Mouse (Mus musculus) MEL (cell line): Measurements from ENCODE around the gene Phtf2. TPM values are rescaled to one million over a fixed set of nuclear protein-coding genes. Genes with fewer than 3 reads are reported as not detected.
A peak's percentile ranks its signal among the peaks of the same experiment; 100 is the strongest.
"Not testable (repeated sequence)": the region's sequence is repeated elsewhere in the genome, so short reads cannot be mapped to it uniquely, and the experiment has no call there.

ENCODE experiments used
- DNase-seq: peaks from one replicate; pipeline ENCODE4 v3.0.0; 2011; ENCODE audit warnings: low read depth, low spot score
- H3K27ac ChIP-seq: 2 replicates; pipeline ENCODE4 v1.5.1; 2012; ENCODE audit warnings: low read depth, mild to moderate bottlenecking, control low read depth, low read length, moderate library complexity; ENCODE audit not compliant: control insufficient read depth
- H3K27me3 ChIP-seq, 2 experiments: fragments of 150-350 bp in 1 of 2; sonication (generic) in 1 of 2; 2 replicates each; pipeline ENCODE4 v1.6.1; 2012; ENCODE audit warnings: low read length in 2 of 2, mild to moderate bottlenecking in 2 of 2, improper control_type of control experiment in 1 of 2, moderate library complexity in 1 of 2; ENCODE audit not compliant: insufficient read depth in 2 of 2, control insufficient read depth in 1 of 2
- H3K36me3 ChIP-seq, 2 experiments: 2 replicates each; pipeline ENCODE4 v1.6.1; 2012 to 2014; ENCODE audit warnings: low read length in 2 of 2, improper control_type of control experiment in 1 of 2, inconsistent platforms in 1 of 2, mild to moderate bottlenecking in 1 of 2; ENCODE audit not compliant: insufficient read depth in 2 of 2, control insufficient read depth in 1 of 2
- H3K4me1 ChIP-seq, 2 experiments: fragments of 150-350 bp in 1 of 2; sonication (generic) in 1 of 2; 2 replicates each; pipeline ENCODE4 v1.6.1; 2012; ENCODE audit warnings: low read length in 2 of 2, improper control_type of control experiment in 1 of 2, mild to moderate bottlenecking in 1 of 2; ENCODE audit not compliant: insufficient read depth in 2 of 2, control insufficient read depth in 1 of 2
- H3K4me3 ChIP-seq, 2 experiments: fragments of 150-350 bp in 1 of 2; sonication (generic) in 1 of 2; 2 replicates each; pipeline ENCODE4 v1.5.1; 2012; ENCODE audit warnings: low read depth in 2 of 2, low read length in 2 of 2, mild to moderate bottlenecking in 2 of 2, moderate library complexity in 2 of 2, control low read depth in 1 of 2, improper control_type of control experiment in 1 of 2; ENCODE audit not compliant: control insufficient read depth in 1 of 2, insufficient read depth in 1 of 2
- H3K79me2 ChIP-seq: 2 replicates; pipeline ENCODE4 v1.6.1; 2012; ENCODE audit warnings: mild to moderate bottlenecking, low read length, moderate library complexity; ENCODE audit not compliant: control insufficient read depth, poor library complexity, insufficient read depth
- H3K9ac ChIP-seq: 2 replicates; pipeline ENCODE4 v1.6.1; 2012; ENCODE audit warnings: low read depth, mild to moderate bottlenecking, control low read depth, low read length, moderate library complexity; ENCODE audit not compliant: control insufficient read depth, poor library complexity, severe bottlenecking
- H3K9me3 ChIP-seq: fragments of 150-350 bp; sonication (generic); replicated peaks from 2 replicates; pipeline ENCODE4 v1.6.1; 2012; ENCODE audit warnings: mild to moderate bottlenecking, low read length, improper control_type of control experiment, moderate library complexity; ENCODE audit not compliant: insufficient read depth
- CTCF ChIP-seq, 3 experiments: IDR thresholded peaks in 2 of 3; conservative IDR thresholded peaks in 1 of 3; 2 replicates each; pipeline ENCODE4 v1.5.1; 2011 to 2012; ENCODE audit warnings: low read length in 3 of 3, low read depth in 2 of 3, mild to moderate bottlenecking in 2 of 3, improper control_type of control experiment in 1 of 3, inconsistent platforms in 1 of 3, mixed read lengths in 1 of 3, moderate library complexity in 1 of 3; ENCODE audit not compliant: control insufficient read depth in 1 of 3, insufficient read depth in 1 of 3, poor library complexity in 1 of 3, severe bottlenecking in 1 of 3
- ELF1 ChIP-seq: IDR thresholded peaks from 2 replicates; pipeline ENCODE4 v1.6.1; 2014; ENCODE audit warnings: low read depth, mild to moderate bottlenecking, inconsistent platforms, low read length, improper control_type of control experiment, moderate library complexity
- ETS1 ChIP-seq: IDR thresholded peaks from 2 replicates; pipeline ENCODE4 v1.6.1; 2012; ENCODE audit warnings: low read depth, mild to moderate bottlenecking, inconsistent platforms, low read length, improper control_type of control experiment, moderate library complexity
- HCFC1 ChIP-seq: IDR thresholded peaks from 2 replicates; pipeline ENCODE4 v1.6.1; 2012; ENCODE audit warnings: low read depth, mild to moderate bottlenecking, inconsistent platforms, low read length, improper control_type of control experiment, moderate library complexity
- MAX ChIP-seq: IDR thresholded peaks from 2 replicates; pipeline ENCODE4 v1.6.1; 2011; ENCODE audit warnings: low read length, improper control_type of control experiment
- MAZ ChIP-seq: IDR thresholded peaks from 2 replicates; pipeline ENCODE4 v1.6.1; 2012; ENCODE audit warnings: low read depth, mild to moderate bottlenecking, inconsistent platforms, low read length, improper control_type of control experiment
- MEF2A ChIP-seq: IDR thresholded peaks from 2 replicates; pipeline ENCODE4 v1.6.1; 2014; ENCODE audit warnings: low read depth, mild to moderate bottlenecking, inconsistent platforms, low read length, improper control_type of control experiment; ENCODE audit not compliant: poor library complexity, insufficient replicate concordance, severe bottlenecking; ENCODE audit errors: extremely low read depth
- MXI1 ChIP-seq: IDR thresholded peaks from 2 replicates; pipeline ENCODE4 v1.6.1; 2011; ENCODE audit warnings: mild to moderate bottlenecking, low read depth, low read length, improper control_type of control experiment
- MYB ChIP-seq: IDR thresholded peaks from 2 replicates; pipeline ENCODE4 v1.6.1; 2011; ENCODE audit warnings: mild to moderate bottlenecking, low read depth, low read length, improper control_type of control experiment
- MYC ChIP-seq: IDR thresholded peaks from 2 replicates; pipeline ENCODE4 v1.6.1; 2011; ENCODE audit warnings: low read depth, mild to moderate bottlenecking, low read length, improper control_type of control experiment, moderate library complexity
- NELFE ChIP-seq: IDR thresholded peaks from 2 replicates; pipeline ENCODE4 v1.6.1; 2011; ENCODE audit warnings: low read depth, low read length, improper control_type of control experiment
- RAD21 ChIP-seq: IDR thresholded peaks from 2 replicates; pipeline ENCODE4 v1.6.1; 2011; ENCODE audit warnings: mild to moderate bottlenecking, low read depth, low read length, improper control_type of control experiment
- SIN3A ChIP-seq: IDR thresholded peaks from 2 replicates; pipeline ENCODE4 v1.6.1; 2012; ENCODE audit warnings: low read length, improper control_type of control experiment, inconsistent platforms
- SMC3 ChIP-seq: IDR thresholded peaks from 2 replicates; pipeline ENCODE4 v1.6.1; 2011; ENCODE audit warnings: low read depth, low read length, improper control_type of control experiment
- TAL1 ChIP-seq: IDR thresholded peaks from 2 replicates; pipeline ENCODE4 v1.6.1; 2012; ENCODE audit warnings: mild to moderate bottlenecking, inconsistent platforms, low read length, moderate library complexity, mixed read lengths
- TBP ChIP-seq: IDR thresholded peaks from 2 replicates; pipeline ENCODE4 v1.8.0; 2011; ENCODE audit warnings: low read depth, low read length, improper control_type of control experiment
- UBTF ChIP-seq: IDR thresholded peaks from 2 replicates; pipeline ENCODE4 v1.6.1; 2012; ENCODE audit warnings: low read depth, mild to moderate bottlenecking, inconsistent platforms, low read length, improper control_type of control experiment, moderate library complexity, borderline replicate concordance; ENCODE audit not compliant: insufficient read depth
- ZC3H11A ChIP-seq: IDR thresholded peaks from 2 replicates; pipeline ENCODE4 v1.6.1; 2012; ENCODE audit warnings: low read depth, mild to moderate bottlenecking, inconsistent platforms, low read length, improper control_type of control experiment
- ZMIZ1 ChIP-seq: IDR thresholded peaks from 2 replicates; pipeline ENCODE4 v1.6.1; 2012; ENCODE audit warnings: low read depth, mild to moderate bottlenecking, inconsistent platforms, low read length, improper control_type of control experiment, moderate library complexity
- polyA plus RNA-seq, 2 experiments: library from polyadenylated mRNA; stranded (reverse) in 1 of 2; unstranded in 1 of 2; fragments of >175 nt in 1 of 2; fragments of >200 nt in 1 of 2; gene quantifications; 2 replicates each; pipeline versions ENCODE4 v1.2.1 to v1.2.4; 2012; ENCODE audit warnings: low replicate concordance in 2 of 2, low read depth in 1 of 2; ENCODE audit not compliant: insufficient read length in 2 of 2, insufficient read depth in 1 of 2, missing spikeins in 1 of 2
- total RNA-seq: library from RNA; depleted of rRNA; stranded (reverse); fragments of 300-350 nt; gene quantifications from 2 replicates; pipeline ENCODE4 v1.2.3, GENCODE M21; 2012

Phtf2 gene
- total and polyA plus RNA-seq, 3 experiments = 20.0 TPM; not detected in 1

DNA sequence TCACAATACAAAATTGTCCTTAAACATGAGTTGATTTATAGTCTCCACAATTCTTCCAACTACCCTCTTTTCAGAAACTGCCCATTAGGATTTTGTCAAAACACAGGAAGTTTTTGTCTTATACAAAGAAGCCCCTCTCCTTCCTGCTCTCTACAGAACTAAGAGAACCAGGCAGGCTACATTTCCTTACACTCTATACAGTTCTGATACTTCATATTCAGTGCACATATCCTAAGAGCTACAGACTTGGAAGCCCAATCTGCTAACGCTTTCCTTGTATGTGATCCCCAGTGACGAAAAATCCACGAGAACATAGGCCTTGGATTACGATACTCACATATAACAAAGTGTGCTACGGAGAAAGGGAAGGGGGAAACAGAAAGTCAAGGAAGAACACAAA lies 86.0 kb downstream of the Phtf2 start:
- no peak overlapping the region for H3K9ac ChIP-seq
- no peak for TF ChIP-seq UBTF
- no peak for TF ChIP-seq MEF2A
- TF ChIP-seq MYB = no peak
- TF ChIP-seq ELF1 = no peak
- TF ChIP-seq ZMIZ1 = no peak
- TF ChIP-seq MYC = no peak
- TF ChIP-seq TAL1 = no peak
- H3K79me2 ChIP-seq = no peaks in the 10 kb centered on the region
- H3K4me1 ChIP-seq = peaks cover 0 to 8% of the 10 kb centered on the region in 2 experiments; a peak in 2 of 4 replicates
- no peaks in the 10 kb centered on the region for H3K27me3 ChIP-seq
- DNase-seq = no peak
- H3K36me3 ChIP-seq = peaks cover 11 to 25% of the 10 kb centered on the region in 2 experiments
- no peak overlapping the region for H3K27ac ChIP-seq
- no peak overlapping the region for H3K4me3 ChIP-seq
- H3K9me3 ChIP-seq = no peaks in the 10 kb centered on the region

DNA sequence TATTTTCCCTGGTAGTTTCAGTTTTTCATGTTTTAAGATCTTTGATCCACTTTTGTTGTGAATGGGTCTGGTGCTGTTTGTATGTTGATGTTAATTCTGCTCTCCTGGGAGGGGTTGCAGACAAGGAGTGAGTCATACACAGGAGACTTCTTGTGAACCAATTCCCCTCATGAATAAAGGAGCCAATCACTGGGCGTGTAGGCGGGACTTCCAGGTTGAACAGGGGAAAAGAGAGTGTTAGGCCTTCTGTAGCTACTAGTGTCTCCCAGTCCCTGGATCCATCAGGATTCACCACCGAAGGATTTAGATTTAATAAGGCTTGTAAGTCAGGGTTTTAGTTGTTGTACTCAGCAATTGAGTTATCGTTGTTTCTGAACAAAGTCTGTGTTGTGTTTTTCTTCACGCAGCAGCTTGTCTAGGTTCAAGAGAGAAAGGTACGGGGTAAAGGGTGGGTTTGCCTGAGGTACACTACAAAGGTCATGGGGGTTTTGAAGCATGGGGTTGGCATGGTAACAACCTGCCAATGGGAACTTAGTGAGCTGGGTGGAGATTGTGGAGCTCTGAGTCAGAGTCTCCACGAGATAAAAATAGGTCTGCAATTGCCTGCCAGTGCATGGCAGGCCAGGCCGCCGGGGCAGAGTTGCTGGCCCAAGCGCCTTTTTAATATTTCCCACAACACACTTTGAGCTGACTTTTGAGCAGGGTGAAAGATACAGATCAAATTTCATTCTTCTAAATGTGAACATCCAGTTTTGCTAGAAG lies 90.0 kb downstream of the Phtf2 start:
- no peak overlapping the region for H3K9ac ChIP-seq
- H3K9me3 ChIP-seq = no peaks in the 10 kb centered on the region
- no peak overlapping the region for H3K27ac ChIP-seq
- no peaks in the 10 kb centered on the region for H3K79me2 ChIP-seq
- H3K27me3 ChIP-seq = no peaks in the 10 kb centered on the region
- H3K4me3 ChIP-seq = no peak overlapping the region
- H3K4me1 ChIP-seq = peaks cover 0 to 8% of the 10 kb centered on the region in 2 experiments; a peak in 2 of 4 replicates
- peak; percentile 59 for DNase-seq
- H3K36me3 ChIP-seq = peaks cover 11 to 20% of the 10 kb centered on the region in 2 experiments
- TF ChIP-seq MAX (no peak), MXI1 (no peak), TAL1 (no peak), MYC (no peak), SMC3 (no peak), RAD21 (no peak), SIN3A (no peak), MAZ (no peak), ELF1 (no peak), TBP (no peak), CTCF (IDR thresholded peaks at IDR 0.05 in 2 of 3, conservative IDR thresholded peaks at IDR 0.05 in 1 of 3; ENCODE audit: control insufficient read depth in 1 of 3, insufficient read depth in 1 of 3, low read depth in 2 of 3, low read length in 3 of 3, poor library complexity in 1 of 3, severe bottlenecking in 1 of 3) (no peak), MYB (no peak), ETS1 (no peak), MEF2A (no peak), ZC3H11A (no peak), NELFE (no peak), HCFC1 (no peak)

DNA sequence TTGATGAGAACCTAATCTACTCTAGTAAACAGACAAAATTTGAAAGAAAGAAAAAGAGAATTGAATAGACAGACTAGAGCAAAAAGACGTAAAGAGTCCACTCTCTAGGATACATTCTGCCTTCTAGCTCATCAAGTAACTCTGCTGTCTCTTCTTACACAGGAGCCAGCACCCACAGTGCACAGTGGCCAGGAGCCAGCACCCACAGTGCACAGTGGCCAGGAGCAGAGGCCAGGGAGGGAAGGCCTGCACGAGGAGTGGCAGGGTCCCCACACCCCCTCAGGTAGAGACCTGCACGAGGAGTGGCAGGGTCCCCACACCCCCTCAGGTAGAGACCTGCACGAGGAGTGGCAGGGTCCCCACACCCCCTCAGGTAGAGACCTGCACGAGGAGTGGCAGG lies 95.5 kb downstream of the Phtf2 start:
- H3K9ac ChIP-seq, DNase-seq, H3K36me3 ChIP-seq, H3K9me3 ChIP-seq, H3K79me2 ChIP-seq, H3K27me3 ChIP-seq, H3K4me3 ChIP-seq, H3K27ac ChIP-seq, H3K4me1 ChIP-seq: not testable (repeated sequence)
